Mouse (Mus musculus) C2C12 (cell line): ENCODE measurements around the gene Smim22.

Experiments
- CEBPB ChIP-seq: IDR thresholded peaks from one replicate; pipeline ENCODE4 v1.6.1; 2011; ENCODE audit warnings: low read depth, mild to moderate bottlenecking, control low read depth, moderate library complexity
- CTCF ChIP-seq: IDR thresholded peaks from one replicate; pipeline ENCODE4 v1.5.1; 2011; ENCODE audit not compliant: control insufficient read depth, insufficient read depth, insufficient read length
- FOSL1 ChIP-seq: IDR thresholded peaks from one replicate; pipeline ENCODE4 v1.8.0; 2011; ENCODE audit warnings: mild to moderate bottlenecking, low read length; ENCODE audit not compliant: poor library complexity, insufficient read depth, severe bottlenecking
- MAX ChIP-seq: IDR thresholded peaks from one replicate; pipeline ENCODE4 v1.6.1; 2011; ENCODE audit warnings: mild to moderate bottlenecking, control low read depth
- MYOD1 ChIP-seq: IDR thresholded peaks from one replicate; pipeline ENCODE4 v1.6.1; 2011; ENCODE audit warnings: low read depth; ENCODE audit not compliant: control insufficient read depth, insufficient read length
- MYOG ChIP-seq: IDR thresholded peaks from one replicate; pipeline ENCODE4 v1.6.1; 2011; ENCODE audit not compliant: control insufficient read depth, insufficient read length; ENCODE audit errors: extremely low read depth
- USF1 ChIP-seq: IDR thresholded peaks from one replicate; pipeline ENCODE4 v1.6.1; 2011; ENCODE audit warnings: low read depth, mild to moderate bottlenecking, control low read depth, moderate library complexity

DNA sequence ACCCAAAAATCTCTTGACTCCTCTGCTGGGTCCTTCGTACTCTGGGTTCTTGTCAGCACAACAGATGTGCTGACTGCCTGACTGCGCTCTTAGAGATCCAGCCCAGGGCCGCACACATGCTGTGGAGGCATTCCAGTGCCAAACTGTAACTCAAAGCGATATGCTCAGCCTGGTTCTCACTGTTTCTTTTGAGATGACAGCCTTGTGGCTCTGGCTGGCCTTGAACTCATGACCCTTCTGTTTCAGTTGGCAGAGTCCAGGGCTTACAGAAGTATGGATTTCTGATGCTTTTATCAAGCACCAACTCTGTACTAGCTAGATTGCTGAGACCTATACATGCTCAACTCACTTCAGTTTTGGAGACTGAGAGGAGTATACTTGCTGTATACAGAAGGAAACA lies 13.8 kb upstream of the Smim22 start:
- no peak for TF ChIP-seq CTCF
- no peak for TF ChIP-seq MAX
- no peak for TF ChIP-seq MYOG
- TF ChIP-seq USF1 = no peak
- no peak for TF ChIP-seq MYOD1
- TF ChIP-seq FOSL1 = no peak
- no peak for TF ChIP-seq CEBPB
